Mouse (Mus musculus) liver, embryonic 16.5 days (tissue): Measurements from ENCODE around the gene Dtnb. TPM values are rescaled to one million over a fixed set of nuclear protein-coding genes. Genes with fewer than 3 reads are reported as not detected.

ENCODE experiments used
- ATAC-seq: fragments of 200-750 bp; cut with Nextera tagmentation; 2 replicates; pipeline ENCODE4 v1.8.0; 2017; ENCODE audit warnings: low read depth, mild to moderate bottlenecking, moderate number of reproducible peaks, moderate library complexity
- H3K27ac ChIP-seq: fragments of 300-500 bp; sonication (generic); 2 replicates; pipeline ENCODE4 v1.5.1; 2014; ENCODE audit warnings: mild to moderate bottlenecking, low read length
- H3K27me3 ChIP-seq: fragments of 300-500 bp; sonication (generic); 2 replicates; pipeline ENCODE4 v1.6.1; 2014; ENCODE audit warnings: low read depth, low read length, mixed read lengths; ENCODE audit not compliant: control insufficient read depth, insufficient read depth
- H3K36me3 ChIP-seq: fragments of 300-500 bp; sonication (generic); 2 replicates; pipeline ENCODE4 v1.6.1; 2014; ENCODE audit warnings: mild to moderate bottlenecking; ENCODE audit not compliant: control insufficient read depth, insufficient read depth
- H3K4me1 ChIP-seq: fragments of 300-500 bp; sonication (generic); 2 replicates; pipeline ENCODE4 v1.6.1; 2014; ENCODE audit warnings: low read depth, low read length, mixed read lengths; ENCODE audit not compliant: control insufficient read depth
- H3K4me2 ChIP-seq: fragments of 300-500 bp; sonication (generic); 2 replicates; pipeline ENCODE4 v1.6.1; 2014; ENCODE audit warnings: low read depth, low read length, mixed read lengths
- H3K4me3 ChIP-seq: fragments of 300-500 bp; sonication (generic); 2 replicates; pipeline ENCODE4 v1.5.1; 2014; ENCODE audit warnings: low read depth, mild to moderate bottlenecking, low read length
- H3K9ac ChIP-seq: fragments of 300-500 bp; sonication (generic); 2 replicates; pipeline ENCODE4 v1.6.1; 2014; ENCODE audit warnings: low read depth, low read length
- H3K9me3 ChIP-seq: fragments of 300-500 bp; sonication (generic); replicated peaks from 2 replicates; pipeline ENCODE4 v1.6.1; 2016; ENCODE audit warnings: low read length; ENCODE audit not compliant: control insufficient read depth
- WGBS: fragments of 180-500 bp; shearing (Covaris S2); extraction: QIAGEN DNeasy Blood & Tissue Kit; methylation state at CpG from one replicate; pipeline ENCODE4 v1.1.7; 2014; ENCODE audit not compliant: insufficient replicate concordance; 5-methylcytosine and 5-hydroxymethylcytosine counted together
- microRNA-seq: library from miRNA; unstranded; fragments of <30 nt; microRNA quantifications from one replicate; pipeline ENCODE4, GENCODE M21; 2016
- polyA plus RNA-seq: library from polyadenylated mRNA; unstranded; fragments of >200 nt; fragmentation: Nextera tagmentation; extraction: Ambion mirVana; gene quantifications from 2 replicates; pipeline ENCODE4 v1.2.1, GENCODE M21; 2015

The Dtnb gene
- polyA plus RNA-seq, 1 experiment from 2014 or later = 19.7 TPM

GRCm38 (mm10) chr12:3827771-3828170, 255.6 kb downstream of the Dtnb start:
- Histone ChIP-seq H3K4me3 (no peak overlapping the region), H3K27ac (no peak overlapping the region), H3K9ac (no peak overlapping the region), H3K27me3 (no peaks in the 10 kb centered on the region), H3K4me1 (no peaks in the 10 kb centered on the region; the same call in 1 of the 2 replicates), H3K4me2 (no peak overlapping the region), H3K36me3 (no peaks in the 10 kb centered on the region), H3K9me3 (no peaks in the 10 kb centered on the region)
- 65% methylated on average over 5 of the region's 5 CpGs for WGBS
- no peak for ATAC-seq

Small RNA genes lying within 50 kb of the gene (microRNA-seq; reads per million reads assigned to microRNA genes)
- not detected for gene Gm26050

Other genes with a start within 250 kb of the Dtnb start
- gene Kif3c, start 207.2 kb upstream of the Dtnb start, polyA plus RNA-seq = 0.72 and 0.74 TPM in 2 replicates
- 8.7 and 10.3 TPM in 2 replicates for gene Asxl2, start 145.5 kb upstream of the Dtnb start, polyA plus RNA-seq
- gene Dnmt3a, start 233.6 kb downstream of the Dtnb start, polyA plus RNA-seq = 16.8 and 18.2 TPM in 2 replicates